Mouse (Mus musculus): ENCODE measurements around the gene Ank3. TPM values are rescaled to one million over a fixed set of nuclear protein-coding genes. Genes with fewer than 3 reads are reported as not detected.

Gene Ank3
- polyA plus RNA-seq, 1 experiment = 9.3 TPM

DNA sequence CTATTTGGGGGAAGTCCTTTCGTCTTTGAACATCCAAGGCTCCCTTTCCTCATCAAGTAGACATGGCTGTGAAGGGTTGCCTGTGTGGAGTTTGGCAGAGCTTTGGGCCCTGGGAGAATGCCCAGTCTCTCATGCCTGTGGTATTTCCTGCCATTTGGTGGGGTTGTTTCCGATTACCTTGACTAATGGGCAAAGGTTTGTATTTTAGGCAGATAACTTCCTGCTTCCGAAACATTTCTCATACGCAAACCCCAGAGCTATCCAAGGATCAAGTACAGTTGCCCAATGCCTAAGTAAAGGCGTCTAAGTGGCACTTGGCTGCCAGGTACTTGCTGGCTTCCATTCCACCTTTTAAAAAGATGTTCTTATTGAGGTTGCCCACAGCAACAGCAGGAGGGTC lies 254.1 kb downstream of the Ank3 start:
- Histone ChIP-seq H3K4me3 (ENCODE audit: low read depth, low read length) (no peak overlapping the region), H3K4me1 (ENCODE audit: control insufficient read depth, insufficient read depth, insufficient read length, low read length) (peaks cover 2% of the 10 kb centered on the region; the same call in 1 of the 2 replicates), H3K27me3 (ENCODE audit: control insufficient read depth, insufficient read depth, low read length) (no peaks in the 10 kb centered on the region), H3K27ac (ENCODE audit: insufficient read depth, low read depth, low read length) (no peak overlapping the region), H3K36me3 (ENCODE audit: control insufficient read depth, insufficient read depth, low read length) (no peaks in the 10 kb centered on the region)
- 6% methylated on average over 5 of the region's 5 CpGs for WGBS
- no peak for TF ChIP-seq POLR2A (IDR thresholded peaks at IDR 0.05; ENCODE audit: low read depth, low read length)
- no peak for TF ChIP-seq CTCF (IDR thresholded peaks at IDR 0.05; ENCODE audit: extremely low read depth, insufficient read length, insufficient replicate concordance, low read depth, low read length)

DNA sequence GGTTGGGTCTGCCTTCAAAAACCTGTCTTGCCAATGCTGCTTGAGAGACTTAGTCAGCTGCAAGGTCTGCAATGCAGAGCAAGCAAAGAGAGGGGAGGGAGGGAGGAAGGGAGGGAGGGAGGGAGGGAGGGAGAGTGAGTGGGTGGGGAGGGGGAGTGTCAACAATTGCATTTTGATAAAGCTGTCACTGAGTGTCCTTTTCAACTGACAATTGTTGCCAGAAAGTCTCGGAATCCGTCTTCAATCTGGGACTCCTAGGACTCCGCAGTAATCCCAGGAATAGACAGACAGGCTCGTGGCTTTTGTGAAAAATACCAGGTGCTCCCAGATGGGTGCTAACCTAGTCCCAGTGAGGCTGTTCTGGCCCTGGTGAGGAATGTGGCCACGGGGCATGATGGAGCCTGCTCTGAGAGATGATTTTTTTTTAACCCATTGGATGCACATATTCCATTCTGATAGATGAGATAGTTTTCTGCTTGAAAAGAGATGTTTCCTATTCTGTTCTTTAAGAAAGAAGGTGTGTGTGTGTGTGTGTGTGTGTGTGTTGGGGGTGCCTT lies 254.6 kb downstream of the Ank3 start:
- Histone ChIP-seq H3K4me3 (ENCODE audit: low read depth, low read length) (no peak overlapping the region), H3K36me3 (ENCODE audit: control insufficient read depth, insufficient read depth, low read length) (no peaks in the 10 kb centered on the region), H3K27ac (ENCODE audit: insufficient read depth, low read depth, low read length) (no peak overlapping the region), H3K27me3 (ENCODE audit: control insufficient read depth, insufficient read depth, low read length) (no peaks in the 10 kb centered on the region), H3K4me1 (ENCODE audit: control insufficient read depth, insufficient read depth, insufficient read length, low read length) (peaks cover 2% of the 10 kb centered on the region; the same call in 1 of the 2 replicates)
- TF ChIP-seq POLR2A (IDR thresholded peaks at IDR 0.05; ENCODE audit: low read depth, low read length) (no peak), CTCF (IDR thresholded peaks at IDR 0.05; ENCODE audit: extremely low read depth, insufficient read length, insufficient replicate concordance, low read depth, low read length) (no peak)
- 37% methylated on average over 5 of the region's 5 CpGs for WGBS

DNA sequence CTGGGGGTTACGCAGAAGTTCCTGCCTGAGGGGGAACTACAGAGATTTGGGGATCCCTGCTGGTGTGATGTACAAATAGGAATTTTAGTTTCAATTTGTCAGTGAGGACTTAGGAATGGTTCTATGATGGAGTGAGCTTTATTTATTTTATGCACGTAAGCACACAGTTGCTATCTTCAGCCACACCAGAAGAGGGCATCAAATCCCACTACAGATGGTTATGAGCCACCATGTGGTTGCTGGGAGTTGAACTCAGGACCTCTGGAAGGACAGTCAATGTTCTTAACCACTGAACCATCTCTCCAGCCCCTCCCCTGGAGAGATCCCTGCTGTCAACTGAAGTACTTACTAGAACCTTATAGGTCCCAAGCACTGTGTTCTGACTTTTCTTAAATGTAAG lies 255.6 kb downstream of the Ank3 start:
- H3K27me3 ChIP-seq (ENCODE audit: control insufficient read depth, insufficient read depth, low read length) = no peaks in the 10 kb centered on the region
- 80% methylated on average over 2 of the region's 2 CpGs for WGBS
- H3K36me3 ChIP-seq (ENCODE audit: control insufficient read depth, insufficient read depth, low read length) = no peaks in the 10 kb centered on the region
- H3K4me1 ChIP-seq (ENCODE audit: control insufficient read depth, insufficient read depth, insufficient read length, low read length) = peaks cover 2% of the 10 kb centered on the region; the same call in 1 of the 2 replicates
- TF ChIP-seq CTCF (IDR thresholded peaks at IDR 0.05; ENCODE audit: extremely low read depth, insufficient read length, insufficient replicate concordance, low read depth, low read length) = no peak
- no peak for TF ChIP-seq POLR2A (IDR thresholded peaks at IDR 0.05; ENCODE audit: low read depth, low read length)
- no peak overlapping the region for H3K4me3 ChIP-seq (ENCODE audit: low read depth, low read length)
- H3K27ac ChIP-seq (ENCODE audit: insufficient read depth, low read depth, low read length) = no peak overlapping the region

DNA sequence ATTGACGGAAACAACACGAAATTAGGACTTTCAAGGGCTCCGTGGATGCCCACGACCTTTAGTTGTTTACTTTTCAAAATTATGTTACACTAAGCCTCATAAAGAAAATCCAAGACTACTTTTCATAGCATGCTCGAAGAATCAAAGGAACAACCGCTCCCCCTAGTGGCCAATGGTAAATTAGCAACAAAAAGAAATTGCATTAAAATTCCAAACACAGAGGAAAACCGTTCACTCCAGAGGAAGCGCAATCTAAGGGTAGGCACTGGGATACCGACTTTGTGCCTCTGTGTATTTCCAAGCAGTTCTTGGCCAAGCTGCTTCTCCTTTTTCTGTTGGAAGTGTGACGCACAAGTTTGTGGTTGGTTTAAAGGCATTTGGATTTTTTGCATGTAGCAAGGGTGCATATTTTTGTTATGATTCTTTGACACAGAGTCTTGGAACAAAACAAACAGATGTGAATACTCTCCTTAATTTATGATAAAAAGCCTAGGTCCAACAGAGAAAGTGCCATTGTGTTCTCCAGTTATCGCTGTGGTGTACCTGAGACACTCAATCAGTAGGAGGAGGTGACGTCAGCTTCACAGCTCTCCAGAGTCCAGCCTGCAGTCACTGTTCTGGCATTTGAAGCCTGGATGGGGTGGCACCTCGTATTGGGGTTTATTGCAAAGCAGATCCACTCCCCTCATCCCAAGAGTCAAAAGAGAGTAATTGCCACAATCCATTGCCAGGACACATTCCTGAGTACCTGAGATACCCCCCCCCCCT lies 256.5 kb downstream of the Ank3 start:
- WGBS = 20% methylated on average over 13 of the region's 13 CpGs
- H3K27me3 ChIP-seq (ENCODE audit: control insufficient read depth, insufficient read depth, low read length) = no peaks in the 10 kb centered on the region
- no peak for TF ChIP-seq CTCF (IDR thresholded peaks at IDR 0.05; ENCODE audit: extremely low read depth, insufficient read length, insufficient replicate concordance, low read depth, low read length)
- no peak for TF ChIP-seq POLR2A (IDR thresholded peaks at IDR 0.05; ENCODE audit: low read depth, low read length)

DNA sequence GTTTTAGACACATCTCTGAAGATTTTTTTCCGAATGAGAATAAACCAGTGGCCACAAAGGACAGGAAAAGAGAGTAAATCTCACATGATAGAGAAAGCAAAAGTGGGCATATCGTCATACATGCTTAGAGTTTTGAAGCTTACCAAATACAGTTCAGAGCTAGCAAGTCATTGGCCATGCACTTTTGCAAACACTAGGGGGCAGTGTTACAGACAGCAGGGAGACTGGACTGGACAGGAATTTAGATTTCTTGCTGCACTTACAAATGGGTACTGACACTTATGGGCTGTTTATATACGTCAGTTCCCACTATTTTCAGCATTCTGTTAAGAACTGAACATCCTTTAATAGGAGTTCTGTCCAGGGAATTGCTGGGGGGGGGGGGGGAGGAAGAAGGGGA lies 257.7 kb downstream of the Ank3 start:
- Histone ChIP-seq H3K27ac (ENCODE audit: insufficient read depth, low read depth, low read length) (no peak overlapping the region), H3K4me3 (ENCODE audit: low read depth, low read length) (no peak overlapping the region), H3K4me1 (ENCODE audit: control insufficient read depth, insufficient read depth, insufficient read length, low read length) (peaks cover 2% of the 10 kb centered on the region; the same call in 1 of the 2 replicates), H3K27me3 (ENCODE audit: control insufficient read depth, insufficient read depth, low read length) (no peaks in the 10 kb centered on the region), H3K36me3 (ENCODE audit: control insufficient read depth, insufficient read depth, low read length) (no peaks in the 10 kb centered on the region)
- no peak for TF ChIP-seq POLR2A (IDR thresholded peaks at IDR 0.05; ENCODE audit: low read depth, low read length)
- TF ChIP-seq CTCF (IDR thresholded peaks at IDR 0.05; ENCODE audit: extremely low read depth, insufficient read length, insufficient replicate concordance, low read depth, low read length) = no peak
- WGBS = 17% methylated on average over 3 of the region's 3 CpGs

More for the DNA sequence above, 256.5 kb downstream of the Ank3 start:
- peaks cover 2% of the 10 kb centered on the region; the same call in 1 of the 2 replicates for H3K4me1 ChIP-seq (ENCODE audit: control insufficient read depth, insufficient read depth, insufficient read length, low read length)
- H3K4me3 ChIP-seq (ENCODE audit: low read depth, low read length) = no peak overlapping the region
- H3K36me3 ChIP-seq (ENCODE audit: control insufficient read depth, insufficient read depth, low read length) = no peaks in the 10 kb centered on the region
- no peak overlapping the region for H3K27ac ChIP-seq (ENCODE audit: insufficient read depth, low read depth, low read length)

DNA sequence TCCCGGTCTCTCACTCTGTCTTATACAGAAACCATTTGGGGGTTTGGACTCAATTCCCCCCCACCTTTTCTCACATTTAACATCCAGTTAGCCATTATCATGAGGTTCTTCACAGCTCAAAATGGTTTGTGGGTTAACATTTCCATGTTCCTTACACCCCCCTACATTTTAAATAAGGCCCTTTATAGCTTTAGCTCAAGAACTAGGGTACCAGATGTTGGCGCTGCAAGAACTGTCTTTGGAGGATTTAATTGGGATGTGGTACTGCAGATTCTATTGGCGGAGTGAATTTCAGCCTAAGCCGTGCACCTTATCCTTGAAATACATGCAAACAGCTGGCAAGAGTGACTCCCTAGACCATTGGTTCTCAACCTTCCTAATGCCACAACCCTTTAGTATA lies 261.2 kb downstream of the Ank3 start:
- 92% methylated on average over 4 of the region's 4 CpGs for WGBS
- no peak overlapping the region for H3K27ac ChIP-seq (ENCODE audit: insufficient read depth, low read depth, low read length)
- TF ChIP-seq POLR2A (IDR thresholded peaks at IDR 0.05; ENCODE audit: low read depth, low read length) (no peak), CTCF (IDR thresholded peaks at IDR 0.05; ENCODE audit: extremely low read depth, insufficient read length, insufficient replicate concordance, low read depth, low read length) (no peak)
- H3K4me3 ChIP-seq (ENCODE audit: low read depth, low read length) = no peak overlapping the region
- H3K27me3 ChIP-seq (ENCODE audit: control insufficient read depth, insufficient read depth, low read length) = no peaks in the 10 kb centered on the region
- no peaks in the 10 kb centered on the region for H3K36me3 ChIP-seq (ENCODE audit: control insufficient read depth, insufficient read depth, low read length)
- H3K4me1 ChIP-seq (ENCODE audit: control insufficient read depth, insufficient read depth, insufficient read length, low read length) = no peaks in the 10 kb centered on the region

DNA sequence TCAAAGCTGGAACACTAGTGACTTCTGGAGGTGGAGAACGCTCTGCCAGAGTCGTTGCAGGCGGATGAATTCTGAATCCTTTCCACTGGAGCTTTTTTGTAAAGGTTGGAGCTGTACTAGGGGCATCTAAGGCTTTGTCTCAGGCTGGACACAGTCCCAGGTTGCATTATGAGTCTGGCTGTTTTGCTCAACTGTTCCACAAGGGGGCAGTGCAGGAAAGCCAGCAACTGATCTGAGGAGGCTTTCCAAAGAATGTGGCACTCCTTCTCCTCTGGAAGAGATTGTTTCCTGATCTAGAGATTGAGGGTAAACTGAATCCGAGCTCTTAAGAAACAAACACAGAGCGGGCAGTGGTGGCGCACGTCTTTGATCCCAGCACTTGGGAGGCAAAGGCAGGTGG lies 263.8 kb downstream of the Ank3 start:
- no peak overlapping the region for H3K4me3 ChIP-seq (ENCODE audit: low read depth, low read length)
- no peaks in the 10 kb centered on the region for H3K27me3 ChIP-seq (ENCODE audit: control insufficient read depth, insufficient read depth, low read length)
- no peaks in the 10 kb centered on the region for H3K4me1 ChIP-seq (ENCODE audit: control insufficient read depth, insufficient read depth, insufficient read length, low read length)
- 4% methylated on average over 7 of the region's 7 CpGs for WGBS
- H3K36me3 ChIP-seq (ENCODE audit: control insufficient read depth, insufficient read depth, low read length) = no peaks in the 10 kb centered on the region
- no peak overlapping the region for H3K27ac ChIP-seq (ENCODE audit: insufficient read depth, low read depth, low read length)
- TF ChIP-seq POLR2A (IDR thresholded peaks at IDR 0.05; ENCODE audit: low read depth, low read length) = no peak
- TF ChIP-seq CTCF (IDR thresholded peaks at IDR 0.05; ENCODE audit: extremely low read depth, insufficient read length, insufficient replicate concordance, low read depth, low read length) = peak; percentile 77; the same call in 1 of the 2 replicates
